ENCODE assay signal across 13 mouse cellular contexts in the genomic region with DNA sequence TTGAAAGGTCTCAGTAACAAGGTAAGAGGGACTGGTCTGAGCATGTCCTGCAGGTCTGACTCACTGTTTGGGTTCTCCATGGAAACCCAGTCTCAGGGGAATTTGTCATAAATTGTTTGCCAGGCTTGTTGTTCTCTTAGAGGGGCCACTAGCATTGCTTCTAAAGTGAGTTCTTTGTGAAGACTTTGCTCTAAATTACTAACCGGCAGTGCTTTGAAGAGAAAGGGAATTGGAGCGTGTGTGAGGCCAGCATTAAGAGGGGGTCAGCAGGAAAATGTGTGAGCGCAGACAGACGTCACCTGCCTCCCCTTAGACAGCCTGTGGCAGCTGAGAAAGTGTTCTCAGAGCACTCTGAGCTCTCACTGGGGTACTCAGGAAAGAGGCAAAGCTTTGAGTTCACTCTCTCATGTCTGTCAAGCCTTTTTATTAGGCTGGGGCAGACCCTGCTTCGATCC.
DNase-seq lines count a peak whose midpoint lies in the region; ATAC-seq and TF ChIP-seq lines count a peak whose summit lies in the region.
"Had no signal": no experiment of that assay in that cellular context is flagged by ENCODE, and none has a peak within 500 bp of the region (broad histone marks: within the 10 kb centered on the region; RNA-seq: fewer than 3 reads in every experiment).

No protein-coding gene starts in this region.

- peaks cover 38% of the 10 kb centered on the region for H3K4me1 ChIP-seq in forebrain, embryonic 13.5 days
- peaks cover 26% of the 10 kb centered on the region for H3K4me1 ChIP-seq in limb, embryonic 14.5 days (ENCODE audit: control insufficient read depth, insufficient read depth, low read length)
- H3K4me1 ChIP-seq in heart, embryonic 10.5 days, result peaks cover 9% of the 10 kb centered on the region; the same call in 1 of the 2 replicates

- H3K9ac ChIP-seq in forebrain, embryonic 13.5 days, result no peak overlapping the region
- H3K9ac ChIP-seq in limb, embryonic 14.5 days (ENCODE audit: low read depth, low read length, severe bottlenecking), result no peak overlapping the region

- POLR2A ChIA-PET in Patski (lab: Charles Lee), result no interaction called here

- TF ChIP-seq CTCF in Patski (IDR thresholded peaks at IDR 0.05), result no peak

- no peak for TF ChIP-seq POLR2A in limb, embryonic 14.5 days (IDR thresholded peaks at IDR 0.05; ENCODE audit: borderline replicate concordance, extremely low read depth, insufficient read depth, insufficient read length)

- CTCF ChIA-PET in Patski (lab: Charles Lee), result no interaction called here

- H3K36me3 ChIP-seq in forebrain, embryonic 13.5 days (ENCODE audit: poor library complexity, severe bottlenecking), result no peaks in the 10 kb centered on the region
- no peaks in the 10 kb centered on the region for H3K36me3 ChIP-seq in limb, embryonic 14.5 days (ENCODE audit: control insufficient read depth, insufficient read depth, low read length)
- H3K36me3 ChIP-seq in heart, embryonic 10.5 days, result no peaks in the 10 kb centered on the region
- H3K36me3 ChIP-seq: G1E had no signal

- peak overlapping the region; percentile 72 for H3K27ac ChIP-seq in forebrain, embryonic 13.5 days
- peak overlapping the region; percentile 4; the same call in 1 of the 2 replicates for H3K27ac ChIP-seq in limb, embryonic 14.5 days (replicated peaks; ENCODE audit: low read depth, low read length)
- no peak overlapping the region for H3K27ac ChIP-seq in heart, embryonic 10.5 days
- H3K27ac ChIP-seq: gastrocnemius, adult 2 months; kidney, postnatal 0 days had no signal

- in situ Hi-C loops in Patski (cut with MboI; ENCODE audit: low pct_unique_long_range_greater_than_20kb), result no loop called here

- H3K4me2 ChIP-seq in forebrain, embryonic 13.5 days, result no peak overlapping the region
- H3K4me2 ChIP-seq in limb, embryonic 14.5 days (replicated peaks; ENCODE audit: low read depth, low read length, severe bottlenecking), result no peak overlapping the region

- DNase-seq in embryo, embryonic 10 days (ENCODE audit: low spot score), result peak; percentile 30
- DNase-seq in embryo, embryonic 9.5 days (ENCODE audit: extremely low spot score), result no peak
- peak; percentile 30 for DNase-seq in Patski (ENCODE audit: low read depth, low spot score)
- peak; percentile 47 for DNase-seq in limb, embryonic 14.5 days (ENCODE audit: low spot score)
- no peak for DNase-seq in cerebellum, postnatal 14 days
- DNase-seq in right cerebral cortex, postnatal 14 days, result no peak
- DNase-seq in heart, embryonic 10.5 days (ENCODE audit: low spot score), result no peak
- DNase-seq: adrenal gland, postnatal 14 days; gastrocnemius, adult 2 months; lung, postnatal 4 days had no signal

- no peaks in the 10 kb centered on the region for H3K9me3 ChIP-seq in forebrain, embryonic 13.5 days (replicated peaks)
- H3K9me3 ChIP-seq in limb, embryonic 14.5 days (ENCODE audit: control insufficient read depth, low read length), result no peaks in the 10 kb centered on the region
- H3K9me3 ChIP-seq in heart, embryonic 10.5 days, result no peaks in the 10 kb centered on the region

- 5% methylated on average over 5 of the region's 5 CpGs for WGBS in forebrain, embryonic 13.5 days
- 16% methylated on average over 5 of the region's 5 CpGs for whole genome bisulfite sequencing in limb, embryonic 14.5 days
- 42% methylated on average over 5 of the region's 5 CpGs for WGBS in heart, embryonic 10.5 days

- peak; percentile 69 for ATAC-seq in Patski
- ATAC-seq in forebrain, embryonic 13.5 days, result peak; percentile 88
- peak; percentile 30; the same call in 1 of the 2 replicates for ATAC-seq in limb, embryonic 14.5 days (ENCODE audit: low FRiP score, low read depth)

- H3K27me3 ChIP-seq in Patski, result peaks cover 8% of the 10 kb centered on the region
- no peaks in the 10 kb centered on the region for H3K27me3 ChIP-seq in forebrain, embryonic 13.5 days
- H3K27me3 ChIP-seq in limb, embryonic 14.5 days (ENCODE audit: control insufficient read depth, insufficient read depth, low read length), result no peaks in the 10 kb centered on the region
- H3K27me3 ChIP-seq in heart, embryonic 10.5 days (ENCODE audit: insufficient read depth, poor library complexity, severe bottlenecking), result no peaks in the 10 kb centered on the region

- no peak overlapping the region for H3K4me3 ChIP-seq in forebrain, embryonic 13.5 days
- H3K4me3 ChIP-seq in limb, embryonic 14.5 days (replicated peaks; ENCODE audit: low read length), result no peak overlapping the region
- no peak overlapping the region for H3K4me3 ChIP-seq in heart, embryonic 10.5 days
- H3K4me3 ChIP-seq: gastrocnemius, adult 2 months had no signal

Comparison
In these comparisons a context has a peak if more than half of its experiments do, and no peak if none do; other contexts are left out.
1. DNase-seq: peak in embryo, embryonic 10 days (single experiment), Patski (single experiment) and limb, embryonic 14.5 days (single experiment); none in embryo, embryonic 9.5 days (single experiment), cerebellum, postnatal 14 days (0 of 2), right cerebral cortex, postnatal 14 days (single experiment) and heart, embryonic 10.5 days (single experiment).
2. ATAC-seq: peak in every context shown above with its lines; median percentile 88 in forebrain, embryonic 13.5 days; 69 in Patski; 30 in limb, embryonic 14.5 days.